Mouse (Mus musculus) hindbrain, embryonic 15.5 days (tissue): ENCODE data around the gene Dse. TPM values are rescaled to one million over a fixed set of nuclear protein-coding genes. Genes with fewer than 3 reads are reported as not detected.
"Not testable (repeated sequence)": the region's sequence is repeated elsewhere in the genome, so short reads cannot be mapped to it uniquely, and the experiment has no call there.

ENCODE experiments used
- ATAC-seq: fragments of 200-750 bp; cut with Nextera tagmentation; 2 replicates; pipeline ENCODE4 v1.8.0; 2017; ENCODE audit warnings: low read depth, moderate number of reproducible peaks, moderate TSS enrichment; ENCODE audit not compliant: low FRiP score
- H3K27ac ChIP-seq: fragments of 300-500 bp; sonication (generic); replicated peaks from 2 replicates; pipeline ENCODE4 v1.5.1; 2015; ENCODE audit warnings: mild to moderate bottlenecking, inconsistent platforms
- H3K27me3 ChIP-seq: fragments of 300-500 bp; sonication (generic); 2 replicates; pipeline ENCODE4 v1.6.1; 2015; ENCODE audit warnings: control low read depth, inconsistent platforms
- H3K36me3 ChIP-seq: fragments of 300-500 bp; sonication (generic); 2 replicates; pipeline ENCODE4 v1.6.1; 2015; ENCODE audit warnings: control low read depth, inconsistent platforms
- H3K4me1 ChIP-seq: fragments of 300-500 bp; sonication (generic); replicated peaks from 2 replicates; pipeline ENCODE4 v1.6.1; 2015; ENCODE audit warnings: control low read depth, inconsistent platforms
- H3K4me2 ChIP-seq: fragments of 300-500 bp; sonication (generic); 2 replicates; pipeline ENCODE4 v1.6.1; 2015; ENCODE audit warnings: moderate library complexity, mild to moderate bottlenecking, inconsistent platforms
- H3K4me3 ChIP-seq: fragments of 300-500 bp; sonication (generic); 2 replicates; pipeline ENCODE4 v1.5.1; 2015; ENCODE audit warnings: mild to moderate bottlenecking, inconsistent platforms
- H3K9ac ChIP-seq: fragments of 300-500 bp; sonication (generic); 2 replicates; pipeline ENCODE4 v1.6.1; 2015; ENCODE audit warnings: inconsistent platforms
- H3K9me3 ChIP-seq: fragments of 300-500 bp; sonication (generic); 2 replicates; pipeline ENCODE4 v1.6.1; 2016; ENCODE audit warnings: control low read depth, inconsistent platforms
- WGBS: fragments of 180-500 bp; shearing (Covaris S2); methylation state at CpG from one replicate; pipeline ENCODE4 v1.1.7; 2015; 5-methylcytosine and 5-hydroxymethylcytosine counted together
- polyA plus RNA-seq: library from polyadenylated mRNA; unstranded; fragments of >200 nt; fragmentation: Nextera tagmentation; extraction: Ambion mirVana; gene quantifications from 2 replicates; pipeline ENCODE4 v1.2.1, GENCODE M21; 2015

Dse gene
- polyA plus RNA-seq = 6.5 and 7.6 TPM in 2 replicates

DNA sequence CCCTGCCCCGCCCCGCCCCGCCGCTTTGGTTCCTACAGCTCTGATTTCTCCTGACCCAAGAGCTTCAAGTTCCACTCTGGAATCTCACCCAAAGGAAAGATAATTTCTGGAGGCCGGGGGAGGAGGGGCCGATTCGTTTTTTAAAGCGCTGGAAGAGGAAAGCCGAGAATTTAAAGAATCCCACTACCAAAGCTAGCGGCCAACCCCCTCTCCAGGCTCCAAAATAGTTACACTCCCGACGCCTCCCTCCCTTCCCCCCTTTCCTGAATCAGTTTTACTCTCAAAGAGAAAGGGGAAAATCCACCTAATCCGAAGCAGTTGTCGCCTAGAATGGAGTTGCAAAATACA, at the start of gene Dse:
Gene Dse, minus strand, starts transcription at position 213 of the 348 bp plus-strand sequence.
- no peak; the same call in 1 of the 2 replicates for ATAC-seq
- WGBS = under 1% methylated on average over 14 of the region's 14 CpGs

DNA sequence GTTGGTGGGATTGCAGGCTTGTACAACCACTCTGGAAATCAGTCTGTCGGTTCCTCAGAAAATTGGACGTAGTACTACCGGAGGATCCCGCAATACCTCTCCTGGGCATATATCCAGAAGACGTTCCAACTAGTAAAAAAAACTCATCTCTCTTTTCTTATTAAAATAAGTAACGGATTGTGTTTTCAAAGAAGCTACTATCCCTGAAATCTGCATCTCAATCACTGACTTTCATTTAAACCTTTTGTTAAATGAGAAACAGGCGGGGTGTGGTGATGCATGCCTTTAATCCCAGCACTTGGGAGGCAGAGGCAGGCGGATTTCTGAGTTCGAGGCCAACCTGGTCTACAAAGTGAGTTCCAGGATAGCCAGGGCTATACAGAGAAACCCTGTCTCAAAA, 45.3 kb upstream of the Dse start:
- H3K9ac ChIP-seq, H3K36me3 ChIP-seq, H3K27ac ChIP-seq, H3K4me3 ChIP-seq, H3K9me3 ChIP-seq, H3K4me1 ChIP-seq, H3K4me2 ChIP-seq, ATAC-seq, H3K27me3 ChIP-seq: not testable (repeated sequence)
- 93% methylated on average over 9 of the region's 9 CpGs for WGBS

More for the DNA sequence above, at the start of gene Dse:
- peak within 1 kb of the TSS; percentile 90 for H3K4me2 ChIP-seq
- H3K9ac ChIP-seq = peak within 1 kb of the TSS; percentile 71
- H3K9me3 ChIP-seq = no peaks in the 10 kb centered on the region
- peak within 1 kb of the TSS; percentile 83 for H3K27ac ChIP-seq
- peaks cover 4% of the 10 kb centered on the region; the same call in 1 of the 2 replicates for H3K4me1 ChIP-seq
- H3K36me3 ChIP-seq = no peaks in the 10 kb centered on the region
- no peaks in the 10 kb centered on the region for H3K27me3 ChIP-seq
- H3K4me3 ChIP-seq = peak within 1 kb of the TSS; percentile 92

DNA sequence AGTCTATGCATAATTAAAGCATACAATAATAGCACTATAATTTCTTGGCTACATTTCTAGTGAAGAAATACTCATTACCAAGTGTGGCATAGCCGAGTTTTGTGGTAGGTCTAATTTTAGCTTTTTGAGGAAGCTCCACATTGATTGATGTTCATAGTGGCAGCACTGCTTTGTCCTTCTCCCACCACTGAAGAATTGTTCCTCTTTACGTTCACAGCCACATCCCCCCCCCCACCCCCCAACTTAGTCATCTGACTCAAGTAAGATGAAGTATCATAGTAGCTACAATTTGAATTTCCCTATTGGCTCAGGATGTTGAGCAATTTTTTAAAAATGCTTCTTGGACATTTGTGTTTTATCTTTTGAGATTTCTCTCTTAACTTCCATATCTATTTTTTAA, 42.1 kb upstream of the Dse start:
- H3K4me3 ChIP-seq = no peak overlapping the region
- 27% methylated on average over 2 of the region's 2 CpGs for WGBS

DNA sequence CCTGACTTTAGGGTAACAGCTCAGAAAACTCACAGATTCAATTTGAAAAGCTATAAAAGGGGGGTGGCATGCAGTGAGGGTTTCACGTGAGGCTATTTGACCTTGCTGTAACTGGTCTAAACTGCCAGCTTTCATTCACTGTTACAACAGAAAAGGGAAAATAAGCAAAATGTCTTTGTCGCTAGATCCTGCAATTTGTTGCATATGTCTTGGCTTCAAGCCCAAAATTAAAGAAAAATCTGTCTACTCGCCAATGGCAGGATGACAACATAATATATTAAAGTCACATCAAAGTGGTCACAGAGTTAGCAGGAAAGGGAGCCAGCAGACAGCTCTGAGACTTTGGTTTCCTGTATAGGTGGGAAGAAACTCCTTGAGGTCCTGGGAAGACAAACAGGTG, 40.2 kb upstream of the Dse start:
- H3K27ac ChIP-seq = no peak overlapping the region
- H3K9ac ChIP-seq = no peak overlapping the region
- no peak overlapping the region for H3K4me2 ChIP-seq
- H3K27me3 ChIP-seq = no peaks in the 10 kb centered on the region
- no peaks in the 10 kb centered on the region for H3K4me1 ChIP-seq
- WGBS = 37% methylated on average over 3 of the region's 3 CpGs
- H3K9me3 ChIP-seq = no peaks in the 10 kb centered on the region
- H3K4me3 ChIP-seq = no peak overlapping the region
- ATAC-seq = no peak
- H3K36me3 ChIP-seq = no peaks in the 10 kb centered on the region

More for the DNA sequence above, 42.1 kb upstream of the Dse start:
- Histone ChIP-seq H3K9ac (no peak overlapping the region), H3K4me1 (no peaks in the 10 kb centered on the region), H3K36me3 (no peaks in the 10 kb centered on the region), H3K27me3 (no peaks in the 10 kb centered on the region), H3K9me3 (no peaks in the 10 kb centered on the region), H3K4me2 (no peak overlapping the region), H3K27ac (no peak overlapping the region)
- no peak for ATAC-seq

DNA sequence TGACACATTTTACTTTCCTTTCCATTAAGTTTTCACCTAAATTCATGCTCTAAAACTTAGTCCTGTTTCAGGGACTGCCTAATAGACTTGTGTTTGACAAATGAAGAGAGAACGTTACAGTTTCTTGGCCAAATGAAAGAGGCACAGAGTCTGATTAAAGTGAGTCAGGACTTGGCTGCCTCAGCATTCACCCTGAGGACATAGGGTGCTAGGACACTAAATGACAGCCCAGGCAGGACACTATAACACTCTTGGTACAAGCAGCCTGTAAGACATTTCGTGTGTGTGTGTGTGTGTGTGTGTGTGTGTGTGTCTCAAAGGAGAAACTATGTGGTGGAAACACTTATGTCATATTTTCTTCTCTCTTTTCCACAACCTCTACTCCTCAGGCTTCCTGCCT, 38.6 kb upstream of the Dse start:
- Histone ChIP-seq H3K4me3 (no peak overlapping the region), H3K4me1 (no peaks in the 10 kb centered on the region), H3K9me3 (no peaks in the 10 kb centered on the region), H3K9ac (no peak overlapping the region), H3K4me2 (no peak overlapping the region), H3K27ac (no peak overlapping the region), H3K27me3 (no peaks in the 10 kb centered on the region), H3K36me3 (no peaks in the 10 kb centered on the region)
- no peak for ATAC-seq
- 65% methylated on average over 2 of the region's 2 CpGs for WGBS

DNA sequence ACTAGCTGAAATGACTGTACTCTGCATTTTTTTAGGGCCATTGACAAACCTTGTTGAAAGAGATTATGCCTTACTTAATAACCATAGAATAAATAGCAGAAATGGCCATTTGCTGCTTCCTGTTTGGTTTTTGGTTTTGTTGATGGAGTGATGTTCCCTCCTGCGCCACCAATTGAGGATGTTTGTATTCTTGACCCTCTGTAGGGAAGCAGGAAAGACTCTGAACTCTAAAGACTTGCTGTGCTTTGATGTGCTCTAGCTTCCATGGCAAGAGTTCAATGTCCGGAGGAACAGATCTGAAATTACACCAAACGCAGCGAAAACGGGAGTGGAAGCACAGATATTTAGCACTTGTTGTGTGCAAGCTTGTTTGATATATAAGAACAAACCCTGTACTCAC, 37.2 kb upstream of the Dse start:
- no peak for ATAC-seq
- WGBS = 85% methylated on average over 5 of the region's 5 CpGs
- no peak overlapping the region for H3K9ac ChIP-seq
- H3K4me3 ChIP-seq = no peak overlapping the region
- H3K4me2 ChIP-seq = no peak overlapping the region
- no peaks in the 10 kb centered on the region for H3K9me3 ChIP-seq
- H3K4me1 ChIP-seq = no peaks in the 10 kb centered on the region
- no peaks in the 10 kb centered on the region for H3K27me3 ChIP-seq
- no peaks in the 10 kb centered on the region for H3K36me3 ChIP-seq
- H3K27ac ChIP-seq = no peak overlapping the region

DNA sequence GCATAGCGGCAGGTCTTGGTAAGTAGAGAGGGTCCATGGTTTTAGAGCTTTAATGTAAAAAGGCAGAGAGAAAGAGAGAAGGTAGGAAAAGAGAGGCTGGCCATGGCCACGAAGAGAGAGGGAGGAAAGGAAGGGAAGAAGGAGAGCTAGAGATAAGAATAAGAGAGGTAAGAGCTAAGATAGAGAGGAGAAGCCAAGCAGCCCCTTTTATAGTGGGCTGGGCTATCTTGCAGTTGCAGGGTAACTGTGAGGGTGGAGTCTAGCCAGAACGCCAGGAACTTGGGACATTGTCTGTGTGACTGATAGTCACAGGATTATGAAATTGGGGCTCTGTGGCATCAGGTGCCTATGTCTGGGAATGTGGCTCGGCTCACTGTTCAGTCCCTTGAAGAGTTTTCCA, 31.0 kb upstream of the Dse start:
- no peak for ATAC-seq
- H3K27ac ChIP-seq = no peak overlapping the region
- no peaks in the 10 kb centered on the region for H3K27me3 ChIP-seq
- no peaks in the 10 kb centered on the region for H3K4me1 ChIP-seq
- H3K4me2 ChIP-seq = no peak overlapping the region
- no peak overlapping the region for H3K9ac ChIP-seq
- WGBS = 78% methylated on average over 4 of the region's 4 CpGs
- H3K36me3 ChIP-seq = no peaks in the 10 kb centered on the region
- H3K9me3 ChIP-seq = no peaks in the 10 kb centered on the region
- no peak overlapping the region for H3K4me3 ChIP-seq

DNA sequence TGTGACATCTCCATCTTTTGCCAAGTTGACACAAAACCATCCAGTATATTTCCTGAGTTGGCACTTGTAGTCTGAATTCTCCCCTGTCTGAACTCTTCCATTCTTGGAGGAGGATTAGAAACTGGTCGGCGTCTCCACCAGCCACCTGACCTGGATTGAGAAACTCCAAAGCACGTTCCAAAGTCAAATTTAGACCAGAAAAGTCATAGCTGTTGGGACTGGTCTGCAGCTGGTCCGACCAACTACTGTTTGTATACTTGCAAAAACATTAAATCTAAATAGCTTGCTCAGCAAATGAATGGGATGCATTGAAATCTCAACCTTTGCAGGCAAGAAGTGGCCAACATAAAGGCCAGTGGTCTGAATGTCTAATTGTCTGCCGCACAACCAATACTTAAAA, 29.1 kb upstream of the Dse start:
- H3K9me3 ChIP-seq = no peaks in the 10 kb centered on the region
- no peaks in the 10 kb centered on the region for H3K36me3 ChIP-seq
- no peak overlapping the region for H3K4me3 ChIP-seq
- 89% methylated on average over 5 of the region's 5 CpGs for WGBS
- no peak overlapping the region for H3K27ac ChIP-seq
- no peak overlapping the region for H3K4me2 ChIP-seq
- no peak overlapping the region for H3K9ac ChIP-seq
- no peaks in the 10 kb centered on the region for H3K27me3 ChIP-seq
- no peaks in the 10 kb centered on the region for H3K4me1 ChIP-seq
- no peak for ATAC-seq

DNA sequence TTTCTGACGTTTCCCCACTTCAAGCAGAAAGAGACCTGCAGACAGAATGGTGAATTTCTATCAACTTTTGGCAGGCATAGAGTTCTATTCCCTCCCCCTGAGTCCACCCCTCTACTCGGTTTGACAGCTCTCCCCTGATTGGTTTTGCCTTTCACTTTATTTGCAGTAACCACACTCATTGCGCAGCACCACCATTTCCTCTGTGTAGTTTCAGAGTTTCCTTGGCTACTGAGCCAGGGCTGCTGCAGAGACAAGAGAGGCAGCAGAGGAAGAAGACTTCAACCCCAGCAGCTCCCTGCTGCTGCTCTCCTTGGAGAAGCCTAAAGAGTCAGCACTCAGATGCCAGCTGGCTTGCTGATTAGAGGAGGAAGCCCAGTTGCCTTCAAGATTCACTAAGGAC, 27.9 kb upstream of the Dse start:
- ATAC-seq = no peak
- Histone ChIP-seq H3K4me1 (no peaks in the 10 kb centered on the region), H3K4me2 (no peak overlapping the region), H3K9ac (no peak overlapping the region), H3K36me3 (no peaks in the 10 kb centered on the region), H3K9me3 (no peaks in the 10 kb centered on the region), H3K27me3 (no peaks in the 10 kb centered on the region), H3K4me3 (no peak overlapping the region), H3K27ac (no peak overlapping the region)
- 22% methylated on average over 3 of the region's 3 CpGs for WGBS

DNA sequence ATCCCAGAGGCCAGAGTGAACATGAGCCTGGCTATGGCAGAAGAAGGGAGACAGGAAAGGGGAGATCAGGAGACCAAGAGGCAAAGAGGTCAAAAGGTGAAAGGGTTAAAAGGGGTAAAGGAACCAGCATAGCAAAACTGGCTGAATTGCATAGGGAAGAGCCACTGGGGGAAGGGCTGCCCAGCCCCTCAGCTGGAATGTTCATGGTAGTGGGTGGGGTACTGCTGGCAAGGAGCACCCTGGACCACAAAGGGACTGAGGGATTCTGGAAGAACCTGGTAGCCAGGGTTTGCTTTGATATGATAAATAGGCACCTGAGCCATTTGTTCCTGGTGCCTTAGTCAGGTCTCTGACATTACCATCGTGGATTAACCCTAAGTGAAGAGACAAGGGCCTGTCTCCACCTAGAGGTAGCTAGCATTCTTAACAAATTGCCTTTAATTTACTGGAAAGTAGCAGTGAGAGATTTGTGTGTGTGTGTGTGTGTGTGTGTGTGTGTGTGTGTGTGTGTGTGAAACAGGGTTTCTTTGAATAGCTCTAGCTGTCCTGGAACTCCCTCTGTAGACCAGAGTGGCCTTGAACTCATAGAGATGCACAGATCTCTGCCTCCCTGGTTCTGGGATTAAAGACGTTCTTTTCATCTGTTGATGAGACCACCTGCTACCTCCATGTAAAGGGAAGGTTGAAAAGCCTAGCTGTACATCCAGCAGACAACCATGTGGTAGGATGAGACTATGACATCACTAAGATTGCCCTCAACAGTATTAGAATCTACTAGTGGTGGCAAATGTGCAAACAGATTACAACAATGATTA, 26.6 kb upstream of the Dse start:
- Histone ChIP-seq H3K27me3 (no peaks in the 10 kb centered on the region), H3K9me3 (no peaks in the 10 kb centered on the region), H3K4me1 (no peaks in the 10 kb centered on the region), H3K4me2 (no peak overlapping the region), H3K4me3 (no peak overlapping the region), H3K36me3 (no peaks in the 10 kb centered on the region), H3K9ac (no peak overlapping the region), H3K27ac (no peak overlapping the region)
- 23% methylated on average over 2 of the region's 2 CpGs for WGBS
- ATAC-seq = no peak

DNA sequence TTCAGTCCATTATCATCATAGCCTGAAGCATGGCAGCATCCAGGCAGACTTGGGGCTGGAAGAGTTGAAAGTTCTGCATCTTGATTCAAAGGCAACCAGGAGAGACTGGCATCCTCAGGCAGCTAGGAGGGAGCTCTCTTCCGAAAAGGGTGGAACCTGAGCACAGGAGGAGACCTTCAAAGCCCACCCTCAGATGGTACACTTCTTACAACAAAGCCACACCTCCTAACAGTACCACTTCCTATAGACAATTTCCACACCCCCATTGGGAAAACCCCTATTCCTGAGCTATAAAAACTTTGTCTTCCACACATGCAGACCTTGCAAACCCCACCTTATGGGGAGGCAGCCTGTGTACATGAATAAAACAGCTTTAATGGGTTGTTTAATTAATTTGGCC, 25.9 kb upstream of the Dse start:
- no peaks in the 10 kb centered on the region for H3K27me3 ChIP-seq
- WGBS = 67% methylated on average over 1 of the region's 1 CpGs
- no peak overlapping the region for H3K27ac ChIP-seq
- no peak for ATAC-seq
- H3K36me3 ChIP-seq = no peaks in the 10 kb centered on the region
- H3K4me1 ChIP-seq = no peaks in the 10 kb centered on the region
- no peak overlapping the region for H3K4me2 ChIP-seq
- H3K9me3 ChIP-seq = no peaks in the 10 kb centered on the region
- H3K4me3 ChIP-seq = no peak overlapping the region
- H3K9ac ChIP-seq = no peak overlapping the region

DNA sequence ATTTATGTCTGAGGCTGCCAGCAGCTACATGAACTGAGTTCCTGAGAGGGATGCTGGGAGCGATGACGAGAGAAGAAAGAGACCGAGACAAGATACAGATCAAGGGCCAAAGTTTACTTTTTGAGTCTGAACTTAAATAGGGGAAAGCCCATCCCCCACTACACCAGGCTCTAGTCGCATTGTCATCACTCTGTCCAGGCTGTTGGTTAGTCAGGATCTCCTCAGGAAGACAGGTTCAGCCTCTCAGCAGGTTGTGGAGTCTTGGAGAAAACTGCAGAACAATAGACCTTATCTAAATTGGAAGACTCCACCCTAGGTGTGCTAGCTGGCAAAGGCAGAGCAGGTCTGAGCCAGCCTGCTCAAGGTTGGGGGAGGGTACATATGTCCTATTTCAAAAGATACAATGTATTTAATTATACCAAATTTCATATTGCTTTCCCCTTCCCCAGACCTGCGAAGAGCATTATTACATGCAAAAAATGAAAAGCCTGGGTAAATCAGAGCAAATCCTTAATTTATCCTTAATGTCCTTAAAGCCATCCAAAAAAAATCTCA, 22.7 kb upstream of the Dse start:
- Histone ChIP-seq H3K4me3 (no peak overlapping the region), H3K27ac (no peak overlapping the region), H3K27me3 (no peaks in the 10 kb centered on the region), H3K36me3 (no peaks in the 10 kb centered on the region), H3K9me3 (no peaks in the 10 kb centered on the region), H3K9ac (no peak overlapping the region), H3K4me1 (no peaks in the 10 kb centered on the region), H3K4me2 (no peak overlapping the region)
- no peak for ATAC-seq
- 36% methylated on average over 5 of the region's 5 CpGs for WGBS

DNA sequence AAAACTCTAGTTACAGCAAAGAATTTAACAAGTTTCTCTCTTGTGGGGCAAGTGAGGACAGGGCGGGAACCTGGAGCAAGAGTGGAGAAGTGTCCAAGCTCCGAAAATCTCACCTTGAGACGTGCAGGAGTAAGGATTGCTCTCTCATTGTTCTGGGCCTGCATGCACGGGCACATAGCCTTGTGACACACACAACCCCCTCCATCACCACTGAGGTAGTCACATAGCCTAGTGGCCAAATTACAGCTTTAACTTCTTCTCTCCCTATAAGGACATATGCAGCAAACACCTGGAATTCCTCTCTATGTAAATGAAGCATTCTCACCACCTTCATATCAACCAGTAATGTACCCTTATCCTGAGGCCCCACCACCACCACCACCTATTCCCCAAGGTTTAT, 22.0 kb upstream of the Dse start:
- Histone ChIP-seq H3K27ac (no peak overlapping the region), H3K36me3 (no peaks in the 10 kb centered on the region), H3K4me1 (no peaks in the 10 kb centered on the region), H3K9me3 (no peaks in the 10 kb centered on the region), H3K27me3 (no peaks in the 10 kb centered on the region), H3K4me2 (no peak overlapping the region), H3K4me3 (no peak overlapping the region), H3K9ac (no peak overlapping the region)
- 79% methylated on average over 4 of the region's 4 CpGs for WGBS
- no peak for ATAC-seq
